Mouse (Mus musculus): ENCODE results near the gene Gm17409. TPM values are rescaled to one million over a fixed set of nuclear protein-coding genes. Genes with fewer than 3 reads are reported as not detected.
A peak's percentile ranks its signal among the peaks of the same experiment; 100 is the strongest.

The Gm17409 gene
- total and polyA plus RNA-seq, 2 experiments from 2014 or later: not detected

GRCm38 (mm10) chr2:58458820-58459371 lies 11.0 kb upstream of the Gm17409 start:
- 78% methylated on average over 14 of the region's 14 CpGs for WGBS
- H3K4me3 ChIP-seq (ENCODE audit: low read length): no peak overlapping the region
- H3K4me1 ChIP-seq (ENCODE audit: insufficient read depth, low read length): no peaks in the 10 kb centered on the region
- H3K9me3 ChIP-seq (ENCODE audit: low read length): no peaks in the 10 kb centered on the region
- ATAC-seq: peak; percentile 55; the same call in 1 of the 2 replicates
- no peak overlapping the region for H3K27ac ChIP-seq
- no peak overlapping the region for H3K4me2 ChIP-seq (ENCODE audit: low read depth, low read length)
- H3K27me3 ChIP-seq (ENCODE audit: insufficient read depth, low read length): no peaks in the 10 kb centered on the region
- peak; percentile 61 for TF ChIP-seq CTCF (IDR thresholded peaks at IDR 0.05; ENCODE audit: low read depth)
- peak; percentile 40 for DNase-seq (ENCODE audit: low spot score)
- H3K36me3 ChIP-seq (ENCODE audit: insufficient read depth, low read length): peaks cover 28% of the 10 kb centered on the region
- no peak overlapping the region for H3K9ac ChIP-seq (replicated peaks; ENCODE audit: low read length)

DNA sequence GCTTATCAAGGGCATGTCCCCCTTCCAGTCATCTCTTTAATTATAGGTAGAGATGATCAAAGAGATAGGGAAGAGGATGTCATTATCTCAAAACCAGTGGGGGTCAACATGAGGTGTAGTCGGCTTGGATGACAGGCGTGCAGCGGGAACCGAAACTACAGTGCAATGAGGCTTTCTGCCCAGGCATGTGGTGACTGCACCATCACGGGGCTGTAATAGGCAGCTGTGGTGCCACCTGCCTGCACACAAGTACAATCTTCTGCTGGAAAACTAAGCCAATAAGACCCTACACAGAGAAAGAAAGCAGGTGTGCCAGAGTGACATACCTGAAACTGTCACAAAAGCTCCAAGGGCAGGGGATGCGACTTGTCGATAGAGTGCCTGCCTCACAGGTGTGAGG lies 374 bp downstream of the Gm17409 start:
- DNase-seq (ENCODE audit: low spot score) (no peak), ATAC-seq (no peak)
- Histone ChIP-seq H3K36me3 (ENCODE audit: insufficient read depth, low read length) (peaks cover 25% of the 10 kb centered on the region; the same call in 1 of the 2 replicates), H3K4me1 (ENCODE audit: insufficient read depth, low read length) (no peaks in the 10 kb centered on the region), H3K27ac (no peak overlapping the region), H3K4me3 (ENCODE audit: low read length) (no peak overlapping the region), H3K9ac (replicated peaks; ENCODE audit: low read length) (no peak overlapping the region), H3K27me3 (ENCODE audit: insufficient read depth, low read length) (no peaks in the 10 kb centered on the region), H3K4me2 (ENCODE audit: low read depth, low read length) (no peak overlapping the region), H3K9me3 (ENCODE audit: low read length) (no peaks in the 10 kb centered on the region)
- 91% methylated on average over 7 of the region's 7 CpGs for WGBS
- TF ChIP-seq CTCF (IDR thresholded peaks at IDR 0.05; ENCODE audit: low read depth): no peak

- no peak for ATAC-seq
- Histone ChIP-seq H3K27me3 (ENCODE audit: insufficient read depth, low read length) (no peaks in the 10 kb centered on the region), H3K9ac (replicated peaks; ENCODE audit: low read length) (no peak overlapping the region), H3K4me2 (ENCODE audit: low read depth, low read length) (no peak overlapping the region), H3K4me1 (ENCODE audit: insufficient read depth, low read length) (no peaks in the 10 kb centered on the region), H3K4me3 (ENCODE audit: low read length) (no peak overlapping the region), H3K9me3 (ENCODE audit: low read length) (no peaks in the 10 kb centered on the region), H3K36me3 (ENCODE audit: insufficient read depth, low read length) (no peaks in the 10 kb centered on the region; the same call in 1 of the 2 replicates), H3K27ac (no peak overlapping the region)
- no peak for DNase-seq (ENCODE audit: low spot score)
- 81% methylated on average over 8 of the region's 8 CpGs for WGBS
- no peak for TF ChIP-seq CTCF (IDR thresholded peaks at IDR 0.05; ENCODE audit: low read depth)
Measured at GRCm38 (mm10) chr2:58475578-58475977, 5.7 kb downstream of the Gm17409 start.

GRCm38 (mm10) chr2:58476956-58477715 lies 7.2 kb downstream of the Gm17409 start:
- Histone ChIP-seq H3K9me3 (ENCODE audit: low read length) (no peaks in the 10 kb centered on the region), H3K27ac (no peak overlapping the region), H3K4me2 (ENCODE audit: low read depth, low read length) (no peak overlapping the region), H3K9ac (replicated peaks; ENCODE audit: low read length) (no peak overlapping the region), H3K36me3 (ENCODE audit: insufficient read depth, low read length) (no peaks in the 10 kb centered on the region), H3K4me3 (ENCODE audit: low read length) (no peak overlapping the region), H3K27me3 (ENCODE audit: insufficient read depth, low read length) (no peaks in the 10 kb centered on the region), H3K4me1 (ENCODE audit: insufficient read depth, low read length) (no peaks in the 10 kb centered on the region)
- WGBS: 65% methylated on average over 12 of the region's 12 CpGs
- ATAC-seq: peak; percentile 75
- DNase-seq (ENCODE audit: low spot score): peak; percentile 91
- peak; percentile 80 for TF ChIP-seq CTCF (IDR thresholded peaks at IDR 0.05; ENCODE audit: low read depth)

DNA sequence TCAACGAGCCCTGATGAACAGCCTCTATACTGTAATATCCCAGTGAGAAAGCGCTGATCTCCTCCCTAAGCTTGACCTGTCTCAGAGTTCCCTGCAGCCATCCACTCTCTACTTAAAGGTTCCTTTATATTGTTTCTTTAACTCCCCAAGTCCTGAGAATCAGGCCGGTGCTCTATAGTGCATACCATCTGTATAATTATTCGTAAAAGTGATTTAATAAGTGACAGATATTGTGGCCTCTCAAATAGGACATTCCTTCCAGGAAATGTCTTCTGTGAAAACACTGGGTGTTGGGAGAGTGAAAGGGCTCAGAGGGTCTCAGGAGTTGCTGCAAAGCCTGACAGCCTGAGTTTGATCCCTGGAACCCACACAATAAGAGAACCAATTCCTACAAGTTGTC lies 8.2 kb downstream of the Gm17409 start:
- Histone ChIP-seq H3K9ac (replicated peaks; ENCODE audit: low read length) (no peak overlapping the region), H3K4me1 (ENCODE audit: insufficient read depth, low read length) (no peaks in the 10 kb centered on the region), H3K9me3 (ENCODE audit: low read length) (no peaks in the 10 kb centered on the region), H3K27me3 (ENCODE audit: insufficient read depth, low read length) (no peaks in the 10 kb centered on the region), H3K4me3 (ENCODE audit: low read length) (no peak overlapping the region), H3K36me3 (ENCODE audit: insufficient read depth, low read length) (no peaks in the 10 kb centered on the region), H3K4me2 (ENCODE audit: low read depth, low read length) (no peak overlapping the region), H3K27ac (no peak overlapping the region)
- no peak for ATAC-seq
- TF ChIP-seq CTCF (IDR thresholded peaks at IDR 0.05; ENCODE audit: low read depth): no peak
- WGBS: 95% methylated on average over 4 of the region's 4 CpGs
- no peak for DNase-seq (ENCODE audit: low spot score)

DNA sequence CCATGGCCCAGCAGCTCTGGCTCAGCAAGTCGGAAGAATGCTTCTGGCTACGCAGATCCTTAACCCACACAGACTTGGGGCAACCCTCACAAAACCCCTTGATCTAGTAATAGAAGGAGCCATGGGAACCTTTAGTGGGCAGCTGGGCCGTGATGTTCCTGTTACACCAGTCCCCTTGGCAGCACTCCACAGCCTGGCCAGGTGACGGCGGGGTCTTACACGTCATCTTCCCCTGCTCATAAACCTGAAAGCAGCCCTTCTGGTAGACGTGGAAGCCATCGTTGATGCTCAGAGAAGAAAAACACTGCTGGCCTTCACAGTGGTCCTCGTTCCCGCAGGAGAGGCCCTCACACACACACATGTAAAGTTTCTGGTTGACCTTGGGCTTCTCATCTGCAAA lies 9.6 kb downstream of the Gm17409 start:
- Histone ChIP-seq H3K4me3 (ENCODE audit: low read length) (no peak overlapping the region), H3K27ac (no peak overlapping the region), H3K9me3 (ENCODE audit: low read length) (no peaks in the 10 kb centered on the region), H3K4me2 (ENCODE audit: low read depth, low read length) (no peak overlapping the region), H3K27me3 (ENCODE audit: insufficient read depth, low read length) (no peaks in the 10 kb centered on the region), H3K4me1 (ENCODE audit: insufficient read depth, low read length) (peaks cover 7% of the 10 kb centered on the region; the same call in 1 of the 2 replicates), H3K36me3 (ENCODE audit: insufficient read depth, low read length) (no peaks in the 10 kb centered on the region), H3K9ac (replicated peaks; ENCODE audit: low read length) (no peak overlapping the region)
- no peak for ATAC-seq
- 78% methylated on average over 10 of the region's 10 CpGs for WGBS
- TF ChIP-seq CTCF (IDR thresholded peaks at IDR 0.05; ENCODE audit: low read depth): no peak
- DNase-seq (ENCODE audit: low spot score): no peak

DNA sequence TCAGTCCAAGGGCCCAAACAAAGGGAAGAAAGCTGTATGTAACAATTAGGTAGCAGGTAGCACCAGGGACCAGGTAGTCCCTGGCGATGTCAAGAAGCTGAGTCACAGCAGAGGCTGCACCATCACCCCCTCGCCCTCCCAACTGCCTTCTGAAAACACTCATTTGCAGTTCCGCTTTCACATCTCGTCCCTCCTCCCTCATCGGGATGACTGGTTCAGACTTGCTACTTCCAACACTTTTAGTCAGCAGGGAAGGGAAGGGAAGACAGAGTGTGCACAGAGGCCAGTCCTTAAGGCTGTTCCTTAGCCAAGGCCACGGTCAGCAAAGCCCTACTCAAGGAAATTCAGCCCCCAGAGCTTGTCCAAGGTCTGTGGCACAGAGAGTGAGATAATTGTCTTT lies 10.8 kb downstream of the Gm17409 start:
- WGBS: 89% methylated on average over 6 of the region's 6 CpGs
- no peak for ATAC-seq
- TF ChIP-seq CTCF (IDR thresholded peaks at IDR 0.05; ENCODE audit: low read depth): no peak

More for the DNA sequence above, 10.8 kb downstream of the Gm17409 start:
- Histone ChIP-seq H3K9ac (replicated peaks; ENCODE audit: low read length) (no peak overlapping the region), H3K4me1 (ENCODE audit: insufficient read depth, low read length) (peaks cover 7% of the 10 kb centered on the region; the same call in 1 of the 2 replicates), H3K4me3 (ENCODE audit: low read length) (no peak overlapping the region), H3K27ac (no peak overlapping the region), H3K27me3 (ENCODE audit: insufficient read depth, low read length) (no peaks in the 10 kb centered on the region), H3K36me3 (ENCODE audit: insufficient read depth, low read length) (no peaks in the 10 kb centered on the region), H3K4me2 (ENCODE audit: low read depth, low read length) (no peak overlapping the region), H3K9me3 (ENCODE audit: low read length) (no peaks in the 10 kb centered on the region)
- DNase-seq (ENCODE audit: low spot score): no peak
